Mouse (Mus musculus) WW6 (cell line): Measurements from ENCODE around the gene Thsd7a.

ENCODE experiments used
- DNase-seq: peaks from one replicate; pipeline ENCODE4 v3.0.0-alpha.2; 2013; ENCODE audit warnings: low read depth, low spot score

Gene Thsd7a

GRCm38 (mm10) chr6:12506877-12507276 is 242.3 kb downstream of the Thsd7a start:
- no peak for DNase-seq

GRCm38 (mm10) chr6:12503867-12504266 is 245.3 kb downstream of the Thsd7a start:
- no peak for DNase-seq

- no peak for DNase-seq
Observed at GRCm38 (mm10) chr6:12500888-12501287, 248.3 kb downstream of the Thsd7a start.

GRCm38 (mm10) chr6:12499866-12500265 is 249.3 kb downstream of the Thsd7a start:
- no peak for DNase-seq

- no peak for DNase-seq
Observed at GRCm38 (mm10) chr6:12493571-12493970, 255.6 kb downstream of the Thsd7a start.

GRCm38 (mm10) chr6:12488882-12489281 is 260.3 kb downstream of the Thsd7a start:
- DNase-seq: no peak

GRCm38 (mm10) chr6:12481527-12482163 is 267.6 kb downstream of the Thsd7a start:
- no peak for DNase-seq

- DNase-seq: no peak
Observed at GRCm38 (mm10) chr6:12478359-12478758, 270.9 kb downstream of the Thsd7a start.

GRCm38 (mm10) chr6:12470935-12471334 is 278.3 kb downstream of the Thsd7a start:
- DNase-seq: no peak

GRCm38 (mm10) chr6:12467339-12468124 is 281.7 kb downstream of the Thsd7a start:
- no peak for DNase-seq

GRCm38 (mm10) chr6:12458841-12459240 is 290.4 kb downstream of the Thsd7a start:
- DNase-seq: no peak

- DNase-seq: no peak
Observed at GRCm38 (mm10) chr6:12457451-12457850, 291.8 kb downstream of the Thsd7a start.

GRCm38 (mm10) chr6:12454876-12455485 is 294.2 kb downstream of the Thsd7a start:
- no peak for DNase-seq

- no peak for DNase-seq
Observed at GRCm38 (mm10) chr6:12454132-12454531, 295.1 kb downstream of the Thsd7a start.

GRCm38 (mm10) chr6:12448851-12449250 is 300.4 kb downstream of the Thsd7a start:
- DNase-seq: no peak

- DNase-seq: no peak
Observed at GRCm38 (mm10) chr6:12445486-12445885, 303.7 kb downstream of the Thsd7a start.

- no peak for DNase-seq
Observed at GRCm38 (mm10) chr6:12439561-12439960, 309.6 kb downstream of the Thsd7a start.

GRCm38 (mm10) chr6:12419070-12419469 is 330.1 kb downstream of the Thsd7a start:
- no peak for DNase-seq

- no peak for DNase-seq
Observed at GRCm38 (mm10) chr6:12416976-12417375, 332.2 kb downstream of the Thsd7a start.

GRCm38 (mm10) chr6:12404441-12404840 is 344.8 kb downstream of the Thsd7a start:
- no peak for DNase-seq

GRCm38 (mm10) chr6:12402996-12403395 is 346.2 kb downstream of the Thsd7a start:
- DNase-seq: no peak

- no peak for DNase-seq
Observed at GRCm38 (mm10) chr6:12397776-12398522, 351.3 kb downstream of the Thsd7a start.
